Mouse (Mus musculus): Measurements from ENCODE around the gene Rdh5.

Rdh5 gene

GRCm38 (mm10) chr10:128929638-128930378 lies 7.1 kb upstream of the Rdh5 start:
- DNase-seq (ENCODE audit: low spot score): no peak

- DNase-seq (ENCODE audit: low spot score): no peak
These were observed 5.7 kb upstream of the Rdh5 start for GRCm38 (mm10) chr10:128928356-128928755.

GRCm38 (mm10) chr10:128923935-128924334 lies 1.2 kb upstream of the Rdh5 start, which contains the start of gene Bloc1s1:
Bloc1s1 (minus strand) TSS chr10:128924035.
- no peak for DNase-seq (ENCODE audit: low spot score)

GRCm38 (mm10) chr10:128923013-128923691 lies 464 bp upstream of the Rdh5 start:
- DNase-seq (ENCODE audit: low spot score): peak; percentile 89

GRCm38 (mm10) chr10:128921883-128922821 lies 536 bp downstream of the Rdh5 start:
- DNase-seq (ENCODE audit: low spot score): no peak

GRCm38 (mm10) chr10:128921251-128921650 lies 1.4 kb downstream of the Rdh5 start:
- no peak for DNase-seq (ENCODE audit: low spot score)

GRCm38 (mm10) chr10:128920736-128921161 lies 1.9 kb downstream of the Rdh5 start:
- DNase-seq (ENCODE audit: low spot score): no peak

- DNase-seq (ENCODE audit: low spot score): no peak
These were observed 2.7 kb downstream of the Rdh5 start for GRCm38 (mm10) chr10:128919966-128920365.

GRCm38 (mm10) chr10:128919203-128919631 lies 3.5 kb downstream of the Rdh5 start:
- peak; percentile 84 for DNase-seq (ENCODE audit: low spot score)

- no peak for DNase-seq (ENCODE audit: low spot score)
These were observed 4.4 kb downstream of the Rdh5 start for GRCm38 (mm10) chr10:128918246-128918645.

- DNase-seq (ENCODE audit: low spot score): no peak
These were observed 5.3 kb downstream of the Rdh5 start for GRCm38 (mm10) chr10:128917400-128917799.

GRCm38 (mm10) chr10:128916665-128917064 lies 6.0 kb downstream of the Rdh5 start:
- no peak for DNase-seq (ENCODE audit: low spot score)

- no peak for DNase-seq (ENCODE audit: low spot score)
These were observed 7.1 kb downstream of the Rdh5 start for GRCm38 (mm10) chr10:128915550-128915949.

GRCm38 (mm10) chr10:128913696-128914095 lies 9.0 kb downstream of the Rdh5 start:
- DNase-seq (ENCODE audit: low spot score): no peak

GRCm38 (mm10) chr10:128913219-128913618 lies 9.5 kb downstream of the Rdh5 start:
- peak; percentile 77 for DNase-seq (ENCODE audit: low spot score)

- DNase-seq (ENCODE audit: low spot score): no peak
These were observed 9.9 kb downstream of the Rdh5 start for GRCm38 (mm10) chr10:128912791-128913190.

GRCm38 (mm10) chr10:128912268-128912667 lies 10.4 kb downstream of the Rdh5 start:
- DNase-seq (ENCODE audit: low spot score): no peak

- DNase-seq (ENCODE audit: low spot score): no peak
These were observed 11.3 kb downstream of the Rdh5 start for GRCm38 (mm10) chr10:128911430-128911829.

GRCm38 (mm10) chr10:128910066-128910841 lies 12.4 kb downstream of the Rdh5 start:
- DNase-seq (ENCODE audit: low spot score): peak; percentile 55

- peak; percentile 95 for DNase-seq (ENCODE audit: low spot score)
These were observed 13.1 kb downstream of the Rdh5 start for GRCm38 (mm10) chr10:128909567-128910028.

GRCm38 (mm10) chr10:128908778-128909448 lies 13.8 kb downstream of the Rdh5 start:
- peak; percentile 77 for DNase-seq (ENCODE audit: low spot score)

All from yolk sac, embryonic 10.5 days (tissue).